30 mouse cellular contexts compared by ENCODE assay signal in genomic region chr3:154179423-154179920, GRCm38 (mm10).
DNase-seq lines count a peak whose midpoint lies in the region; ATAC-seq and TF ChIP-seq lines count a peak whose summit lies in the region.
"Had no signal": no experiment of that assay in that cellular context is flagged by ENCODE, and none has a peak within 500 bp of the region (broad histone marks: within the 10 kb centered on the region; RNA-seq: fewer than 3 reads in every experiment).

No protein-coding gene starts in this region.

- no peaks in the 10 kb centered on the region for H3K27me3 ChIP-seq in heart, embryonic 10.5 days (ENCODE audit: insufficient read depth, poor library complexity, severe bottlenecking)
- H3K27me3 ChIP-seq in lung, embryonic 15.5 days = no peaks in the 10 kb centered on the region
- no peaks in the 10 kb centered on the region for H3K27me3 ChIP-seq in CH12.LX (replicated peaks)
- H3K27me3 ChIP-seq: forebrain, embryonic 12.5 days; heart, embryonic 12.5 days; intestine, embryonic 15.5 days; limb, embryonic 12.5 days had no signal

- no peak overlapping the region for H3K4me3 ChIP-seq in heart, embryonic 10.5 days
- H3K4me3 ChIP-seq in lung, embryonic 15.5 days = no peak overlapping the region
- H3K4me3 ChIP-seq in CH12.LX (replicated peaks in 1 of 3; ENCODE audit: low read depth in 2 of 3, low read length in 2 of 3, poor library complexity in 1 of 3) = no peak overlapping the region
- H3K4me3 ChIP-seq: erythroblast, embryonic 14.5 days; forebrain, embryonic 12.5 days; heart, embryonic 12.5 days; intestine, embryonic 15.5 days; limb, embryonic 12.5 days; midbrain, embryonic 10.5 days had no signal

- TF ChIP-seq CTCF in CH12.LX (conservative IDR thresholded peaks at IDR 0.05 in 1 of 2, IDR thresholded peaks at IDR 0.05 in 1 of 2; ENCODE audit: low read depth in 2 of 2, low read length in 2 of 2) = peak; percentile 8 to 28; a peak in 2 of 4 replicates

- peaks cover 8% of the 10 kb centered on the region for H3K4me1 ChIP-seq in heart, embryonic 10.5 days
- H3K4me1 ChIP-seq in lung, embryonic 15.5 days = no peaks in the 10 kb centered on the region
- peaks cover 5 to 43% of the 10 kb centered on the region in 2 experiments for H3K4me1 ChIP-seq in CH12.LX (ENCODE audit: control insufficient read depth in 1 of 2, insufficient read depth in 2 of 2)
- H3K4me1 ChIP-seq: forebrain, embryonic 12.5 days; intestine, embryonic 15.5 days; midbrain, embryonic 10.5 days had no signal

- H3K79me2 ChIP-seq in CH12.LX (replicated peaks; ENCODE audit: control insufficient read depth, extremely low read depth, insufficient read depth, poor library complexity, severe bottlenecking) = no peaks in the 10 kb centered on the region

- WGBS in heart, embryonic 10.5 days = 82% methylated on average over 2 of the region's 3 CpGs
- 76% methylated on average over 2 of the region's 3 CpGs for WGBS in lung, embryonic 15.5 days

- no peak overlapping the region for H3K9ac ChIP-seq in lung, embryonic 15.5 days
- H3K9ac ChIP-seq in CH12.LX (ENCODE audit: insufficient read depth, low read depth) = no peak overlapping the region
- H3K9ac ChIP-seq: forebrain, embryonic 12.5 days; heart, embryonic 12.5 days; intestine, embryonic 15.5 days; limb, embryonic 12.5 days had no signal

- H3K4me2 ChIP-seq in lung, embryonic 15.5 days = no peak overlapping the region
- H3K4me2 ChIP-seq in CH12.LX (ENCODE audit: insufficient read depth, low read depth, poor library complexity, severe bottlenecking) = no peak overlapping the region
- H3K4me2 ChIP-seq: forebrain, embryonic 12.5 days; heart, embryonic 12.5 days; intestine, embryonic 15.5 days; limb, embryonic 12.5 days; liver, embryonic 11.5 days had no signal

- dilution Hi-C loops in CH12.LX (cut with MboI; ENCODE audit: extremely low pct_ligation_motif_present, extremely low pct_unique_long_range_greater_than_20kb, low sequenced_read_pairs) = no loop called here

- 0 out of 2 replicates have a peak, but pooled peaks have one; percentile 31 for ATAC-seq in lung, embryonic 15.5 days (ENCODE audit: borderline replicate concordance, extremely low read depth, low FRiP score, low TSS enrichment)
- ATAC-seq in megakaryocyte, adult 5-6 weeks (ENCODE audit: poor library complexity, severe bottlenecking) = no peak
- ATAC-seq: activated CD4-positive, CD25-positive, alpha-beta regulatory T cell, adult 4 months; hindbrain, embryonic 16.5 days; intestine, embryonic 15.5 days; lung, postnatal 0 days had no signal

- peak; percentile 63 for DNase-seq in heart, embryonic 10.5 days (ENCODE audit: low spot score)
- DNase-seq in heart, postnatal 36 days = no peak
- DNase-seq in lung, postnatal 36 days = no peak
- DNase-seq in CH12.LX (ENCODE audit: extremely low read depth) = peak; percentile 34
- DNase-seq in ES-CJ7 (ENCODE audit: low read depth, low spot score) = peak; percentile 13
- DNase-seq: adrenal gland, adult 2 months; adrenal gland, postnatal 36 days; cerebellum, adult 18-20 months; cerebellum, postnatal 10 days; gastrocnemius, postnatal 14 days; kidney, adult 8-10 months; kidney, postnatal 4 days; layer of hippocampus, postnatal 36 days; right cerebral cortex, adult 18-20 months; spleen, adult 18-20 months; thymus, postnatal 14 days had no signal

- TF ChIP-seq POLR2A in CH12.LX (IDR thresholded peaks at IDR 0.05; ENCODE audit: low read depth, low read length) = no peak

- in situ Hi-C loops in CH12.LX (cut with MboI; ENCODE audit: low pct_ligation_motif_present, low pct_unique_long_range_greater_than_20kb, low sequenced_read_pairs) = no loop called here

- TF ChIP-seq RAD21 in CH12.LX (IDR thresholded peaks at IDR 0.05; ENCODE audit: low read depth, low read length) = no peak; the same call in 1 of the 2 replicates

- no peaks in the 10 kb centered on the region for H3K36me3 ChIP-seq in heart, embryonic 10.5 days
- no peaks in the 10 kb centered on the region for H3K36me3 ChIP-seq in lung, embryonic 15.5 days
- H3K36me3 ChIP-seq in CH12.LX (replicated peaks in 1 of 2; ENCODE audit: control insufficient read depth in 1 of 2, insufficient read depth in 1 of 2, low read length in 1 of 2) = no peaks in the 10 kb centered on the region
- H3K36me3 ChIP-seq: forebrain, embryonic 12.5 days; heart, embryonic 12.5 days; intestine, embryonic 15.5 days; limb, embryonic 12.5 days had no signal

- no peaks in the 10 kb centered on the region for H3K9me3 ChIP-seq in heart, embryonic 10.5 days
- H3K9me3 ChIP-seq in lung, embryonic 15.5 days = no peaks in the 10 kb centered on the region
- H3K9me3 ChIP-seq in CH12.LX (replicated peaks; ENCODE audit: low read length) = peaks cover 12% of the 10 kb centered on the region
- H3K9me3 ChIP-seq: forebrain, embryonic 12.5 days; heart, embryonic 12.5 days; intestine, embryonic 15.5 days; limb, embryonic 12.5 days; midbrain, embryonic 10.5 days had no signal

- intact Hi-C loops in heart, postnatal 36 days (cut with DNase I) = no loop called here

- H3K27ac ChIP-seq in heart, embryonic 10.5 days = no peak overlapping the region
- no peak overlapping the region for H3K27ac ChIP-seq in lung, embryonic 15.5 days
- H3K27ac ChIP-seq in CH12.LX (ENCODE audit: insufficient read depth, low read depth) = no peak overlapping the region
- H3K27ac ChIP-seq: forebrain, embryonic 12.5 days; intestine, embryonic 15.5 days; kidney, postnatal 0 days; limb, embryonic 12.5 days; macrophage; midbrain, embryonic 10.5 days had no signal

- TF ChIP-seq EP300 in CH12.LX (IDR thresholded peaks at IDR 0.05; ENCODE audit: low read length) = no peak

TF ChIP-seq in CH12.LX, 34 proteins besides CTCF, POLR2A, EP300 and RAD21:
- TF ChIP-seq JUN (IDR thresholded peaks at IDR 0.05; ENCODE audit: insufficient read depth, low read depth, low read length) (no peak), GABPA (IDR thresholded peaks at IDR 0.05; ENCODE audit: insufficient replicate concordance, low read depth, low read length) (no peak), SIN3A (IDR thresholded peaks at IDR 0.05; ENCODE audit: low read length) (no peak), MAZ (IDR thresholded peaks at IDR 0.05; ENCODE audit: low read depth, low read length) (no peak), IRF4 (IDR thresholded peaks at IDR 0.05; ENCODE audit: low read depth, low read length) (no peak)
TF ChIP-seq in CH12.LX: peak in this region for 0.

Comparison
In these comparisons a context has a peak if more than half of its experiments do, and no peak if none do; other contexts are left out.
1. DNase-seq: peak in heart, embryonic 10.5 days (single experiment), CH12.LX (single experiment) and ES-CJ7 (single experiment); none in heart, postnatal 36 days (0 of 2) and lung, postnatal 36 days (single experiment).